Mouse (Mus musculus) cortical plate, adult 2 months (tissue): ENCODE results near the gene Itpk1. TPM values are rescaled to one million over a fixed set of nuclear protein-coding genes. Genes with fewer than 3 reads are reported as not detected.
A peak's percentile ranks its signal among the peaks of the same experiment; 100 is the strongest.

ENCODE experiments used
- H3K27ac ChIP-seq: fragments of 200-500 bp; 2 replicates; pipeline ENCODE4 v1.5.1; 2012; ENCODE audit warnings: low read length, control low read depth, inconsistent platforms; ENCODE audit not compliant: insufficient read depth
- H3K4me1 ChIP-seq: fragments of 200-500 bp; 2 replicates; pipeline ENCODE4 v1.6.1; 2011; ENCODE audit warnings: low read length; ENCODE audit not compliant: control insufficient read depth, insufficient read depth
- H3K4me3 ChIP-seq: fragments of 200-500 bp; 2 replicates; pipeline ENCODE4 v1.5.1; 2011; ENCODE audit warnings: mild to moderate bottlenecking, low read length, control low read depth; ENCODE audit not compliant: insufficient read depth
- CTCF ChIP-seq: fragments of 200-500 bp; IDR thresholded peaks from 2 replicates; pipeline ENCODE4 v1.5.1; 2011; ENCODE audit warnings: mild to moderate bottlenecking, control low read depth, low read length; ENCODE audit not compliant: insufficient read depth; ENCODE audit errors: extremely low read depth
- POLR2A ChIP-seq: fragments of 200-500 bp; IDR thresholded peaks from 2 replicates; pipeline ENCODE4 v1.6.1; 2011; ENCODE audit warnings: mild to moderate bottlenecking, low read length, control low read depth; ENCODE audit not compliant: insufficient read depth; ENCODE audit errors: extremely low read depth
- polyA plus RNA-seq: library from polyadenylated mRNA; depleted of rRNA; stranded (reverse); fragments of >200 nt; gene quantifications from 2 replicates; pipeline ENCODE4 v1.2.3, GENCODE M21; 2012

Itpk1 gene
- polyA plus RNA-seq, 1 experiment: 42.6 TPM

- Histone ChIP-seq H3K27ac (no peak overlapping the region), H3K4me1 (peaks cover 2% of the 10 kb centered on the region), H3K4me3 (no peak overlapping the region)
- TF ChIP-seq POLR2A (no peak), CTCF (no peak)
Measured at GRCm38 (mm10) chr12:102670848-102671247, 33.9 kb downstream of the Itpk1 start.

GRCm38 (mm10) chr12:102665465-102666202 is 39.1 kb downstream of the Itpk1 start:
- TF ChIP-seq POLR2A: no peak
- TF ChIP-seq CTCF: no peak
- H3K4me1 ChIP-seq: peaks cover 2% of the 10 kb centered on the region
- no peak overlapping the region for H3K27ac ChIP-seq
- no peak overlapping the region for H3K4me3 ChIP-seq

DNA sequence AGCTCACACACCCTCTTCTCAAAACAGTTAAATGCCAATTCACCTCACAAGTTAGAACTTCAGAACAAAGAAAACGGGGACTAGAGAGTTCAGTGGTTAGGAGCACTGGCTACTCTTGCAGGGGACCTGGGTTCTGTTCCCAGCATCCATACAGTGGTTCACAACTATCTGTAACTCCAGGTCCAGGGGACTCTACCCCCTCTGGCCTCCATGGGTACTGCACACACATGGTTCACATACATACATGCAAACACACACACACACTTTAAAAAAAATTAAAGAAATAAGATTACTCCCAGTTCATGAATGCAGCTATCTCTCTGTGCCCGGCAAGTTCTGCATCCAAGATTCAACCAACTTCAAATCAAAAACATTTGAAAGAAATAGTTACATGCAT is 40.7 kb downstream of the Itpk1 start:
- no peak overlapping the region for H3K4me3 ChIP-seq
- TF ChIP-seq POLR2A (no peak), CTCF (no peak)
- H3K27ac ChIP-seq: no peak overlapping the region
- peaks cover 2% of the 10 kb centered on the region for H3K4me1 ChIP-seq

DNA sequence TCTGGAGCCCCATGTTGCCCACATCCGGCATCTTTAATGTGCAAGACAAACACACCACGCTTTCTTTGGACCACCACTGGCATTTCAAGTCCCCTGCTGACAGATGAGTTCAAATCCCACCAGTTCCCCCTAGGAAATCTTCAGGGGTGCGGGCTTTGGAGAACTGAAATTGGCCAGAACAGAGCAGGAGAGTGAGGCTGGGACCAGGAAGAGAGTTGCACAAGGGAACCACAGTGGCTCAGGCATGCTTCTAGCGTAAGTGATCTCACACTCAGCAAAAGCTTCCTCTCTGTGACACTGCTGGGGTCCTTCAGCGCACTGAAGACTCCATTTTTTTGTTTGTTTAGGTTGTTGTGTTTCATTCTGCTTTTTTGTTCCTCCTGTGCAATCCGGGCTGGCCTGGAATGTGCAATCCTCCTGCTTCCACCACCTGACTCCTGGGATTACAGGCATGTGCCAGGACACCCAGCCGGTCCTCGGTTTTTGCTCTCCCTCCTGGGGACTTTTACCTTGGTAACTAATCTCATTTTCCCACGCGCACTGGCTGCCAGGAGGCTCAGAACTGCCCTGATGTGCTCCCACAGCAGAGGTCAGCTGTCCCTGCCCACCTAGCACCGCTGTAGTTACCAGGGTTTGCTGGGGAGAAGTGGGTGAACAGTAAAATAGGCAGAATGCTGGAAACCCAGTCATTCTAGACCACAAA is 41.2 kb downstream of the Itpk1 start:
- Histone ChIP-seq H3K27ac (no peak overlapping the region), H3K4me1 (peaks cover 2% of the 10 kb centered on the region), H3K4me3 (no peak overlapping the region)
- TF ChIP-seq CTCF (no peak), POLR2A (no peak)

GRCm38 (mm10) chr12:102661772-102662171 is 43.0 kb downstream of the Itpk1 start:
- H3K4me3 ChIP-seq: no peak overlapping the region
- H3K4me1 ChIP-seq: peaks cover 2% of the 10 kb centered on the region
- TF ChIP-seq CTCF: no peak
- no peak for TF ChIP-seq POLR2A
- H3K27ac ChIP-seq: peak overlapping the region; percentile 25; the same call in 1 of the 2 replicates

- no peak for TF ChIP-seq CTCF
- no peak for TF ChIP-seq POLR2A
- 0 out of 2 replicates have a peak overlapping the region, but pooled peaks have one; percentile 2 for H3K27ac ChIP-seq
- no peak overlapping the region for H3K4me3 ChIP-seq
- peaks cover 2% of the 10 kb centered on the region for H3K4me1 ChIP-seq
Measured at GRCm38 (mm10) chr12:102660906-102661651, 43.7 kb downstream of the Itpk1 start.

GRCm38 (mm10) chr12:102653003-102653402 is 51.7 kb downstream of the Itpk1 start:
- TF ChIP-seq POLR2A (no peak), CTCF (no peak)
- H3K4me1 ChIP-seq: peaks cover 8% of the 10 kb centered on the region
- H3K27ac ChIP-seq: peak overlapping the region; percentile 37; the same call in 1 of the 2 replicates
- H3K4me3 ChIP-seq: no peak overlapping the region

DNA sequence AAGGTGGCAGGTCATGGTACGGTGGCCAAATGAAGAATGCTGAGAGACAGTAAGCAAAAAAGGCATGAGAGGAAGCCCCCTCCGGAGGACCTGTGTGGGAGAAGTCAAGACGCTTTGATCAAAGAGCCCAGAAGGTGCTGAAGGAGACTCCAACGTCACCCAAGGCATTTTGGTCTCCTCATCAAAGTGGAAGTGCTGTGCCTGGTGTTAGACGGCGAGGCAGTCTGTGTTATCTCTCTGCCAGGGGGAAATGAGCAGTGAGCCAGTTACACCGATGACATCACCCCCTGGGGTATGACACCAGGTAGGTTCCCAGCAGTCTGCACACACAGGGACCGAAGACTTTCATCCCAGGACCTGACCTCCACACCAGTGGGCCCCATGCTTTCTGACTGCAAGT is 52.3 kb downstream of the Itpk1 start:
- TF ChIP-seq CTCF (no peak), POLR2A (no peak)
- Histone ChIP-seq H3K27ac (no peak overlapping the region), H3K4me1 (peaks cover 8% of the 10 kb centered on the region), H3K4me3 (no peak overlapping the region)

- H3K27ac ChIP-seq: no peak overlapping the region
- no peak overlapping the region for H3K4me3 ChIP-seq
- peaks cover 8% of the 10 kb centered on the region for H3K4me1 ChIP-seq
- TF ChIP-seq CTCF (no peak), POLR2A (no peak)
Measured at GRCm38 (mm10) chr12:102651871-102652270, 52.9 kb downstream of the Itpk1 start.
